Mouse (Mus musculus): Measurements from ENCODE around the gene Phlda1. TPM values are rescaled to one million over a fixed set of nuclear protein-coding genes. Genes with fewer than 3 reads are reported as not detected.
A peak's percentile ranks its signal among the peaks of the same experiment; 100 is the strongest.
"Not testable (repeated sequence)": the region's sequence is repeated elsewhere in the genome, so short reads cannot be mapped to it uniquely, and the experiment has no call there.

The Phlda1 gene
- polyA plus RNA-seq, 1 experiment from 2014 or later: 18.4 TPM

- in situ Hi-C loops (cut with MboI; ENCODE audit: low pct_unique_long_range_greater_than_20kb): loop anchor here (25.0 kb wide), 1 partner anchor 986 kb away; no protein-coding TSS in a partner anchor
- no peak for TF ChIP-seq CTCF (IDR thresholded peaks at IDR 0.05)
- ATAC-seq (peak; percentile 49), DNase-seq (ENCODE audit: low read depth, low spot score) (no peak)
- H3K27me3 ChIP-seq: no peaks in the 10 kb centered on the region
- ChIA-PET CTCF (interaction anchor here (0.6 to 0.9 kb wide), 4 partner anchors 12 to 216 kb away, joined by 3 read pairs; no protein-coding TSS in a partner anchor), POLR2A (interaction anchor here (1.2 kb wide), 1 partner anchor 86 kb away, joined by 3 read pairs; no protein-coding TSS in a partner anchor)
Observed at GRCm38 (mm10) chr10:111473511-111474371, 32.3 kb upstream of the Phlda1 start.

- no peaks in the 10 kb centered on the region for H3K27me3 ChIP-seq
- in situ Hi-C loops (cut with MboI; ENCODE audit: low pct_unique_long_range_greater_than_20kb): loop anchor here (5.0 to 25.0 kb wide), 3 partner anchors 254 to 689 kb away; partner anchors contain the start of genes Caps2 and Glipr1l3
- CTCF ChIA-PET: interaction anchor here (0.8 to 1.5 kb wide), 2 partner anchors 26 to 175 kb away, joined by 3 read pairs; no protein-coding TSS in a partner anchor
- no peak for TF ChIP-seq CTCF (IDR thresholded peaks at IDR 0.05)
- DNase-seq (ENCODE audit: low read depth, low spot score) (no peak), ATAC-seq (no peak)
- POLR2A ChIA-PET: interaction anchor here (0.6 kb wide), 1 partner anchor 29 kb away, joined by 5 read pairs; no protein-coding TSS in a partner anchor
Observed at GRCm38 (mm10) chr10:111476301-111476700, 29.8 kb upstream of the Phlda1 start.

GRCm38 (mm10) chr10:111476989-111477510, 29.0 kb upstream of the Phlda1 start:
- TF ChIP-seq CTCF (IDR thresholded peaks at IDR 0.05): no peak
- ChIA-PET CTCF (interaction anchor here (0.8 to 1.5 kb wide), 2 partner anchors 26 to 176 kb away, joined by 3 read pairs; no protein-coding TSS in a partner anchor), POLR2A (no interaction called here)
- H3K27me3 ChIP-seq: no peaks in the 10 kb centered on the region
- DNase-seq (ENCODE audit: low read depth, low spot score): no peak
- ATAC-seq: no peak
- in situ Hi-C loops (cut with MboI; ENCODE audit: low pct_unique_long_range_greater_than_20kb): loop anchor here (5.0 to 25.0 kb wide), 3 partner anchors 255 to 690 kb away; partner anchors contain the start of genes Caps2 and Glipr1l3

- in situ Hi-C loops (cut with MboI; ENCODE audit: low pct_unique_long_range_greater_than_20kb): loop anchor here (5.0 to 25.0 kb wide), 3 partner anchors 257 to 692 kb away; partner anchors contain the start of genes Caps2 and Glipr1l3
- H3K27me3 ChIP-seq: no peaks in the 10 kb centered on the region
- TF ChIP-seq CTCF (IDR thresholded peaks at IDR 0.05): no peak
- no peak for DNase-seq (ENCODE audit: low read depth, low spot score)
- ChIA-PET POLR2A (no interaction called here), CTCF (interaction anchor here (1.0 kb wide), 1 partner anchor 181 kb away, joined by 4 read pairs; the partner anchor contains the start of gene Bbs10)
- no peak for ATAC-seq
Observed at GRCm38 (mm10) chr10:111479599-111479998, 26.5 kb upstream of the Phlda1 start.

- ChIA-PET POLR2A (no interaction called here), CTCF (interaction anchor here (1.2 kb wide), 1 partner anchor 256 kb away, joined by 3 read pairs; no protein-coding TSS in a partner anchor)
- TF ChIP-seq CTCF (IDR thresholded peaks at IDR 0.05): no peak
- no peak for DNase-seq (ENCODE audit: low read depth, low spot score)
- no peak for ATAC-seq
- in situ Hi-C loops (cut with MboI; ENCODE audit: low pct_unique_long_range_greater_than_20kb): loop anchor here (25.0 kb wide), 2 partner anchors 680 to 695 kb away; partner anchors contain the start of genes Caps2 and Glipr1l3
- no peaks in the 10 kb centered on the region for H3K27me3 ChIP-seq
Observed at GRCm38 (mm10) chr10:111482654-111483053, 23.4 kb upstream of the Phlda1 start.

- DNase-seq (ENCODE audit: low read depth, low spot score) (no peak), ATAC-seq (no peak)
- in situ Hi-C loops (cut with MboI; ENCODE audit: low pct_unique_long_range_greater_than_20kb): loop anchor here (25.0 kb wide), 2 partner anchors 678 to 697 kb away; partner anchors contain the start of genes Caps2 and Glipr1l3
- POLR2A ChIA-PET: no interaction called here
- CTCF ChIA-PET: no interaction called here
- H3K27me3 ChIP-seq: no peaks in the 10 kb centered on the region
- no peak for TF ChIP-seq CTCF (IDR thresholded peaks at IDR 0.05)
Observed at GRCm38 (mm10) chr10:111484079-111484478, 22.0 kb upstream of the Phlda1 start.

GRCm38 (mm10) chr10:111488793-111489192, 17.3 kb upstream of the Phlda1 start:
- no peak for ATAC-seq
- H3K27me3 ChIP-seq: no peaks in the 10 kb centered on the region
- TF ChIP-seq CTCF (IDR thresholded peaks at IDR 0.05): peak; percentile 36
- ChIA-PET CTCF (interaction anchor here (0.9 to 5.2 kb wide), 5 partner anchors 9 to 262 kb away, joined by 3 to 24 read pairs (median 4); partner anchors contain the start of gene Bbs10), POLR2A (no interaction called here)
- no peak for DNase-seq (ENCODE audit: low read depth, low spot score)
- in situ Hi-C loops (cut with MboI; ENCODE audit: low pct_unique_long_range_greater_than_20kb): loop anchor here (5.0 to 25.0 kb wide), 3 partner anchors 186 to 701 kb away; partner anchors contain the start of genes Caps2 and Glipr1l3

GRCm38 (mm10) chr10:111490079-111490478, 16.0 kb upstream of the Phlda1 start:
- not testable (repeated sequence) for ATAC-seq; DNase-seq (ENCODE audit: low read depth, low spot score); H3K27me3 ChIP-seq
- ChIA-PET POLR2A (interaction anchor here (0.6 kb wide), 1 partner anchor 16 kb away, joined by 4 read pairs; no protein-coding TSS in a partner anchor), CTCF (interaction anchor here (1.3 to 5.2 kb wide), 3 partner anchors 13 to 263 kb away, joined by 3 to 24 read pairs (median 5); no protein-coding TSS in a partner anchor)
- in situ Hi-C loops (cut with MboI; ENCODE audit: low pct_unique_long_range_greater_than_20kb): loop anchor here (25.0 kb wide), 2 partner anchors 672 to 703 kb away; partner anchors contain the start of genes Caps2 and Glipr1l3

- DNase-seq (ENCODE audit: low read depth, low spot score) (no peak), ATAC-seq (no peak)
- ChIA-PET POLR2A (no interaction called here), CTCF (interaction anchor here (1.4 kb wide), 1 partner anchor 8 kb away, joined by 3 read pairs; no protein-coding TSS in a partner anchor)
- no peak for TF ChIP-seq CTCF (IDR thresholded peaks at IDR 0.05)
- no peaks in the 10 kb centered on the region for H3K27me3 ChIP-seq
- in situ Hi-C loops (cut with MboI; ENCODE audit: low pct_unique_long_range_greater_than_20kb): loop anchor here (25.0 kb wide), 2 partner anchors 666 to 709 kb away; partner anchors contain the start of genes Caps2 and Glipr1l3
Observed at GRCm38 (mm10) chr10:111495888-111496287, 10.2 kb upstream of the Phlda1 start.

GRCm38 (mm10) chr10:111499892-111500291, 6.2 kb upstream of the Phlda1 start:
- in situ Hi-C loops (cut with MboI; ENCODE audit: low pct_unique_long_range_greater_than_20kb): loop anchor here (25.0 kb wide), 2 partner anchors 662 to 713 kb away; partner anchors contain the start of genes Caps2 and Glipr1l3
- DNase-seq (ENCODE audit: low read depth, low spot score): no peak
- no peak for TF ChIP-seq CTCF (IDR thresholded peaks at IDR 0.05)
- ChIA-PET CTCF (interaction anchor here (1.4 to 2.6 kb wide), 2 partner anchors 9 to 458 kb away, joined by 3 to 13 read pairs; no protein-coding TSS in a partner anchor), POLR2A (no interaction called here)
- no peaks in the 10 kb centered on the region for H3K27me3 ChIP-seq
- ATAC-seq: no peak
